Mouse (Mus musculus) ES-E14 (cell line): ENCODE measurements around the gene Yeats4.

Experiments used
- ZC3H11A ChIP-seq: IDR thresholded peaks from 2 replicates; pipeline ENCODE4 v1.6.1; 2012; ENCODE audit warnings: low read depth, mild to moderate bottlenecking, inconsistent platforms, low read length, borderline replicate concordance
- ZNF384 ChIP-seq: IDR thresholded peaks from 2 replicates; pipeline ENCODE4 v1.6.1; 2012; ENCODE audit warnings: low read depth, low read length, inconsistent platforms

DNA sequence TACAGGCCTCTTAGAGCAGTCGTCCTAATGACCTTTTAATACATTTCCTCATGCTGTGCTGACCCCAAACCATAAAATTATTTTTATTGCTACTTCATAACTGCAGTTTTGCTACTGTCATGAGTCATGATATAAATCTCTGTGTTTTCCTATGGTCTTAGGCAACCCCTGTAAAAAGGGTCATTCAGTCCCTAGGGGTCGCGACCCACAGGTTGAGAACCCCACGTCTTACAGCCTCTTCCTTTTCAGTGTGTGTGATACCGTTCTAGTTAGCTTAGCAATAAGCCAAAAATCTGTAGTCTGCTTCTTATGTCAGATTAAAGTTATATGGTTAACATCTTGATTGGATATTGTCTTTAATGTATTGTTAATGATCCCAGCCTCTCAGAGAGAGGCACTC lies 30.9 kb downstream of the Yeats4 start:
- TF ChIP-seq ZC3H11A (no peak), ZNF384 (no peak)
